Mouse (Mus musculus): Measurements from ENCODE around the gene Morn4. TPM values are rescaled to one million over a fixed set of nuclear protein-coding genes. Genes with fewer than 3 reads are reported as not detected.
"Not testable (repeated sequence)": the region's sequence is repeated elsewhere in the genome, so short reads cannot be mapped to it uniquely, and the experiment has no call there.

Morn4 gene
- total RNA-seq, 2 experiments from 2014 or later = 8.9 to 9.5 TPM

- DNase-seq (ENCODE audit: low spot score in 2 of 2) = no peak
These were observed 3.1 kb upstream of the Morn4 start for GRCm38 (mm10) chr19:42089103-42089747.

GRCm38 (mm10) chr19:42085690-42086089 lies 467 bp downstream of the Morn4 start:
- no peak for DNase-seq (ENCODE audit: low spot score in 2 of 2)

- not testable (repeated sequence) for DNase-seq (ENCODE audit: low spot score in 2 of 2)
These were observed 4.5 kb downstream of the Morn4 start for GRCm38 (mm10) chr19:42081613-42082012.

- no peak for DNase-seq (ENCODE audit: low spot score in 2 of 2)
These were observed 5.7 kb downstream of the Morn4 start for GRCm38 (mm10) chr19:42080469-42080868.

GRCm38 (mm10) chr19:42079950-42080349 lies 6.2 kb downstream of the Morn4 start:
- DNase-seq (ENCODE audit: low spot score in 2 of 2) = no peak

- DNase-seq (ENCODE audit: low spot score in 2 of 2) = no peak
These were observed 7.2 kb downstream of the Morn4 start for GRCm38 (mm10) chr19:42079006-42079405.

- DNase-seq (ENCODE audit: low spot score in 2 of 2) = no peak
These were observed 7.6 kb downstream of the Morn4 start for GRCm38 (mm10) chr19:42078566-42078965.

- no peak for DNase-seq (ENCODE audit: low spot score in 2 of 2)
These were observed 10.2 kb downstream of the Morn4 start for GRCm38 (mm10) chr19:42075992-42076391.

GRCm38 (mm10) chr19:42075051-42075450 lies 11.1 kb downstream of the Morn4 start:
- DNase-seq (ENCODE audit: low spot score in 2 of 2) = no peak

GRCm38 (mm10) chr19:42072802-42073201 lies 13.4 kb downstream of the Morn4 start:
- no peak for DNase-seq (ENCODE audit: low spot score in 2 of 2)

GRCm38 (mm10) chr19:42071886-42072608 lies 14.1 kb downstream of the Morn4 start:
- no peak for DNase-seq (ENCODE audit: low spot score in 2 of 2)

GRCm38 (mm10) chr19:42071221-42071620 lies 14.9 kb downstream of the Morn4 start:
- no peak for DNase-seq (ENCODE audit: low spot score in 2 of 2)

GRCm38 (mm10) chr19:42069241-42069525 lies 17.0 kb downstream of the Morn4 start:
- no peak for DNase-seq (ENCODE audit: low spot score in 2 of 2)

GRCm38 (mm10) chr19:42068441-42069240 lies 17.5 kb downstream of the Morn4 start:
- no peak for DNase-seq (ENCODE audit: low spot score in 2 of 2)

- DNase-seq (ENCODE audit: low spot score in 2 of 2) = no peak
These were observed 24.7 kb downstream of the Morn4 start for GRCm38 (mm10) chr19:42061443-42061842.

- no peak for DNase-seq (ENCODE audit: low spot score in 2 of 2)
These were observed 27.7 kb downstream of the Morn4 start for GRCm38 (mm10) chr19:42058426-42058825.

GRCm38 (mm10) chr19:42056719-42057409 lies 29.3 kb downstream of the Morn4 start:
- DNase-seq (ENCODE audit: low spot score in 2 of 2) = no peak

- no peak for DNase-seq (ENCODE audit: low spot score in 2 of 2)
These were observed 30.3 kb downstream of the Morn4 start for GRCm38 (mm10) chr19:42055881-42056280.

GRCm38 (mm10) chr19:42054255-42054654 lies 31.9 kb downstream of the Morn4 start:
- no peak for DNase-seq (ENCODE audit: low spot score in 2 of 2)

GRCm38 (mm10) chr19:42051948-42052347 lies 34.2 kb downstream of the Morn4 start, which contains the start of gene 4933411K16Rik:
Gene 4933411K16Rik, plus strand, starts transcription at chr19:42052248.
- no peak for DNase-seq (ENCODE audit: low spot score in 2 of 2)

GRCm38 (mm10) chr19:42051351-42051750 lies 34.8 kb downstream of the Morn4 start:
- no peak for DNase-seq (ENCODE audit: low spot score in 2 of 2)

Data from adrenal gland, adult 18-20 months (tissue).